Mouse (Mus musculus) MN1 (cell line): Measurements from ENCODE around the gene Tenm4.

Source experiments
- DNase-seq: peaks from one replicate; pipeline ENCODE4 v3.0.0-alpha.2; 2016; ENCODE audit warnings: low spot score

Tenm4 gene

GRCm38 (mm10) chr7:96408161-96408889, 237.3 kb downstream of the Tenm4 start:
- no peak for DNase-seq

DNA sequence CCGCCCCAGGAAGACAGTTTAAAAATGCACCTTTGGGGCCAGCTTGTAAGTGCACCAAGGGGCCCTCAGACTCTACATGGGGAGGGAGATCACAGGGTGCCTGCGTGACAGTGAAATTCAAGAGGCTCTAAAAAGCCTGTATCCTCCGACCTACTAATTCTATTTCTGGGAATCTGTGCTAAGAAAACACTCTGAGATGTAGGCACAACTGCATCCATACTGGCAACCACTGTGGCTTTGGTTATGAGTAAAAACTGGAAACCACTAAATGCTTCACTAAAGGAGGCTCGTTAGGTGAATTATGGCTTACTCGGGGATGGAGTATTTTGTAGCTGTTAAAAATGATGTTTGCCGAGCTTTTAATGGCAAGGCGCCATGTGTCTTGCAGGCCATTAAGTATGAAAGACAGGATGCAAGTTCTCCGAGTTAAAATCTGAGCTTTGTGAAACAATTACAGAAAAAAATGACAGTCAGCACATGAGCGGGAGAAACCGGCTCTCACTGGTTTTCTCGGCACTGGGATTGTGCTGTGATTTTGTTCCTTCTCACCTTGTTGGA, 238.4 kb downstream of the Tenm4 start:
- no peak for DNase-seq

DNA sequence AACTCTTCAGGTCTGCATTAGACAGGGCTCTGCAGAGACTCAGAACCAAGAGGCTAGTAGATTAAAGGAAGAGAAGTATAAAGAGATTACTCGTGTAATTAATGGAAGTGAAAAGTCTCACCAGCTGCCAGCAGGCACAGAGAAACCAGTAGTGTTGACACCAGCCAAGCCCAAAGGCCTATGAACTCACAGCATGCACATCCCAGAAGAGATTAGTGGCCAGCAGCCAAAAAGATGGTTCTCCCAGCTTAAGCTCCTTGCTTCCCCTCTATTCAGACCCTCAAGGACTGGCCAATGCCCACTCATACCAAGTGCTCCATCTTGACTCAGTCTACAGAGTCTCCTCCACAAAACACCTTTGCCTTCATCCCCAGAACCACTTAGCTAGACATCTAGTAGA, 242.8 kb downstream of the Tenm4 start:
- DNase-seq = peak; percentile 56

- DNase-seq = no peak
Measured at GRCm38 (mm10) chr7:96414290-96415055, 243.4 kb downstream of the Tenm4 start.

DNA sequence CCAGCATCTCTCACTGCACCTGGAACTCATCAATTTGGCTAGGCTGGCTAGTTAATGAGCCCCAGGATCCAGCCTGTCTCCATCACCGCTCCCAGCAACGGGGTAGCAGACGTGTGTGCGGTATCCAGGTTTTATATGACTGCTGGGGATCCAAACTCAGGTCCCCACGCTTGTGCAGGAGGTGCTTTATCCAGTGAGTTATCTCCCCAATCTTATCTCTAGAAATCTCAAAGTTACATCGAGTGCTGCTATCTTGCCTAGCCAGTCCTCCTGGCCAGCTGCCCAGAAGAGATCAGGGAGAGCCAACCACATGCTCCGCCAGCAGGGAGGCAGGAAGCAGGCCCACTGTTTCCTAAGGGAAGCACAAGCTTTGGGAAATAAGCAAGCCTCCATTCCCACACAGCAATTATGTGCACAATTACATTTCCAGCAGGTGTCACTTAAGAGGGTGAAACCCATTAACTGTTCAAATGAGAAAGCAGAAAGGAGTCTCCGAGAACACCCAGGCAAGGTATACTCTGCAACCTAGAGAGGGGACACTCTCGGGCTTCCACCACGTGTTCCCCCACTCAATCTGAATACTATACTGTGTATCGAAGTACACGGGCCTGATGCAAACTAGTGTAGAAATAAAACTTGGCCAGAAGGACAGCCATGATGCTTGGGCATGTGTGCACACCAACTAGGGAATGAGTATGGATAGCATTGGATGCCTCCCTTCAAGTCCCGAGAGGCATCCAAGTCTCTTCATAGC, 246.4 kb downstream of the Tenm4 start:
- DNase-seq = peak; percentile 71

DNA sequence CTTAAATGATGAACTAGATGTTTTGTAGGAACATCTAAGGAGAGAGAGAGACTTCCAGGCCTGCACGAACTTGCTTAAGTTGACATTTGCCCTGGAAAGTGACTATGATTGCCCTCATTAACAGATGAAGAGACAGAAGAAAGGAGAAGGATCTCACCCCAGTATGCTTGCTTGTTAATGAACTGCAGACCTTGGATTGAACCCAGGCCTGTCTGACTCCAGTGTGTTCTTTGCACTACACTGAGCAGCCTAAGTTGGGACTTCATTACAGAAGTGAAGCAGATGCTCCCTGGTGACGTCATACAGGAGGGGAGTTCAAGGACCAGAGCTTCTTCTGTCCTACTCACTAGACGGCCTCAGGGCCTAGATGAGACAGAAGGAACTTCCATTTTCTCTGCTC, 247.1 kb downstream of the Tenm4 start:
- DNase-seq = no peak

- no peak for DNase-seq
Measured at GRCm38 (mm10) chr7:96420045-96420444, 249.0 kb downstream of the Tenm4 start.

- peak; percentile 57 for DNase-seq
Measured at GRCm38 (mm10) chr7:96420926-96421605, 250.0 kb downstream of the Tenm4 start.

- no peak for DNase-seq
Measured at GRCm38 (mm10) chr7:96426954-96427353, 255.9 kb downstream of the Tenm4 start.

- no peak for DNase-seq
Measured at GRCm38 (mm10) chr7:96433307-96433706, 262.3 kb downstream of the Tenm4 start.

DNA sequence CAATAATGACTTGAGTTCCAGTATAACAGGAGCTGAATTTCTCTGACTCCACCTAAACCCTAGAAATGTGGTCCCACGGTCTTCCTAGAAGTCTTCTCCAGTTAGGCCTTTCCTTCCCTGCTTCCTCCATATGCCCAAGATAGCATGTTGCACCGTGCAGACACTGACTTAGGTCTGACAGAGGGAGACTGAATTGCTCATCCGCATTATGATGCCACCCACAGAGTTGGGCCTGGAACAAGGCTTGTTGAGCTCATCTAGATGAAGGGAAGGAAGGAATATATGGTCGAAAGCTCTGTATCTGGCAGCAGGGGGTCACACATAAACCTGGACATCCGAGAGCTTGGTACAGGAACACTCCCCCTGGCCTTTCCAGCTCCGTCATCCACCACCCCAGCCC, 267.3 kb downstream of the Tenm4 start:
- DNase-seq = no peak

- DNase-seq = no peak
Measured at GRCm38 (mm10) chr7:96440161-96440707, 269.2 kb downstream of the Tenm4 start.

- no peak for DNase-seq
Measured at GRCm38 (mm10) chr7:96445771-96446170, 274.7 kb downstream of the Tenm4 start.

DNA sequence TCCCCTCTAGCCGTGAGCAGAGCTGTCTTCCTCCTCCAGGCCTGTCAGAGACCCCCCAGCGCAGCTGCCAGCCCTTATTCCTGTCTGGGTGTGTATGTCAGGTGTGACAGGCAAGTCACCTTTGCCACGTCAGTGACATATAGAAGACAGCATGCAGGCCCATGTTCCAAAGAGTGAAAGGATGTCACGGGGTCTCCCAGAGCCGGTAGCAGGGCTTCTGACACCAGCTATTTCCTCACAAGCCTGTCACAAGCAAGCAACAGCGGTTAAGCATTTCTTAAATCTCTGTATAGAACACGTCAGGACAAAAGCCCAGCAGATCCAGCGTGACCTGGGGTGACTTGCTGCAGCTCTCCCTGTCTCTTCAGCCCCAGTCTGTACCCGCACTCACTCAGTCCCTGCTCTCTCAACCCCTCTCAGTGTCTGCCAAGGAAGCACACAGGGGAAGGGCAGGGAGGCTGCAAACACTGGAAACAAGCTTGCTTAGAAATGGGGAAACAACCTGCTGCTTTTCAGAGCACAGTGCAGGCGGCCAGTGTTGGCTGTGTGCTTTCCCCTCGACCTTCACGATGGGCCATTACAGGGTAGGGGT, 276.9 kb downstream of the Tenm4 start:
- DNase-seq = no peak

- DNase-seq = no peak
Measured at GRCm38 (mm10) chr7:96455957-96456356, 284.9 kb downstream of the Tenm4 start.

DNA sequence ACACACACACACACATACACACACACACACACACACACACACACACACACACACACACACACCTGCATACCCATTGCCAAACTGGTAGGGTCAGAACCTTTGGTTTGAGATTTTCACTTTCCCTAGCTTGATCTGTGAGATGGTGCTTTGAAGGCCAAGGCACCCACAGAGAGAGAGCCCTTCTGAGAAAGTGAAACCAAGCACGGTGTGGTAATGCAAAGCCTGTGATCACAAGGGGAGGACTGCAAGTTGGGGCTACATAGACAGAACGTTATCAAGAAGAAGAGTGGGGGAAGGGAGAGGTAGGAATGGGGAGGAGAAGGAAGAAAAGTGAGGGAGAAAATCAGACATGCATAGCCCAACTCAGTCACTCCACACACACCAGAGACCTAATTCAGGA, 285.6 kb downstream of the Tenm4 start:
- DNase-seq = no peak

- no peak for DNase-seq
Measured at GRCm38 (mm10) chr7:96457891-96458290, 286.8 kb downstream of the Tenm4 start.

GRCm38 (mm10) chr7:96458992-96459391, 287.9 kb downstream of the Tenm4 start:
- DNase-seq = no peak

DNA sequence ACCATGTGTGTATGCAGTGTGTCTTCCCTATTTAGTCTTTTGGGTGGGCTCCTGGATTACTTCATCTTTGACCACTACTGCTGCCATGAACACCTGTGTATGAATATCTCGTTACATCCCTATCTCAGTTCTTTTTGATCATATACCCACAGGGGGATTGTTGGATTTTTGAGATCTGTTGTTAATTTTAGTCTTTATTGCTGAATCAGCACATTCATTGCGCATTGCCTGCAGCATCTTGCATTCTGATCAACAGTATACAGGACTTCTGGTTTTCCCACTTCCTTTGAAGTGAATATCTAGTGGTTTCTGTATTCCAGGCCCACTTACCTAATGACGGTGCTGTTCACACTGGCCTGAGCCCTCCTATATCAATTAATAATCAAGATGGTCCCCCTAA, 295.7 kb downstream of the Tenm4 start:
- no peak for DNase-seq

GRCm38 (mm10) chr7:96470821-96471220, 299.8 kb downstream of the Tenm4 start:
- DNase-seq = no peak

DNA sequence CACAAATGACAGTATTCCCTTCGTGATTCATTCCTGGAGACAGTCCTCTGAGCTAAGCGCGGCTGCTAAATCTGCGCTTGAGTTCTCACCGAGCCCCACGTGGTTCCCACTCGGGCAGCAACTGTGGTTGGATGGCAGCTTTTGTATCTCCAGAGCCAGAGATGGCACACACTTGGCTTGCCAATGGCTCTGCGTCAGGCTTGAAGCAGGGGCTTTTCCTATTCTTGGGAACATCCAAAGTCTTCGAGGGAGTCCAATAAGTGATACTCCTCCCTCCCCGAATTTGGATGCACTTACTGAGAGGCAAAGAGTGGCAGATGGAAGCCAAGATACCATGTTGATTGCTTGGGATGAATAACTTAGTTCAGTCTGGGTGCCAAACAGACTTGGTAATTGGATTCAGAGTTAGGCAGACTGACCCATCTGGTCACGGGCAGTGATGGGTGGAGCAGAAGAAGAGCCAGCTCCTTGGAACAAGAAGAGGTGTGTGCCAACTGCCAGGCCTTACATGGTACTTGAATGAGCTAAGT, 303.6 kb downstream of the Tenm4 start:
- DNase-seq = peak; percentile 70
